10 mouse cellular contexts compared by ENCODE assay signal in genomic region chr15:92052133-92052463, GRCm38 (mm10). TPM values are rescaled to one million over a fixed set of nuclear protein-coding genes. Genes with fewer than 3 reads are reported as not detected.
A peak's percentile ranks its signal among the peaks of the same experiment; 100 is the strongest.
DNase-seq lines count a peak whose midpoint lies in the region; ATAC-seq and TF ChIP-seq lines count a peak whose summit lies in the region.
"Had no signal": no experiment of that assay in that cellular context is flagged by ENCODE, and none has a peak within 500 bp of the region (broad histone marks: within the 10 kb centered on the region; RNA-seq: fewer than 3 reads in every experiment).

No protein-coding gene starts in this region.

- intact Hi-C loops in heart, postnatal 10 days (cut with DNase I): no loop called here

- no peaks in the 10 kb centered on the region for H3K9me3 ChIP-seq in heart, embryonic 10.5 days
- no peaks in the 10 kb centered on the region for H3K9me3 ChIP-seq in limb, embryonic 14.5 days (ENCODE audit: control insufficient read depth, low read length)
- H3K9me3 ChIP-seq: liver, embryonic 13.5 days had no signal

- peak overlapping the region; percentile 68 for H3K4me3 ChIP-seq in heart, embryonic 10.5 days
- peak overlapping the region; percentile 50 for H3K4me3 ChIP-seq in limb, embryonic 14.5 days (replicated peaks; ENCODE audit: low read length)

- H3K27me3 ChIP-seq in heart, embryonic 10.5 days (ENCODE audit: insufficient read depth, poor library complexity, severe bottlenecking): peaks cover 17% of the 10 kb centered on the region; the same call in 1 of the 2 replicates
- 0 out of 2 replicates have a peak, but pooled peaks cover 7% of the 10 kb centered on the region for H3K27me3 ChIP-seq in limb, embryonic 14.5 days (ENCODE audit: control insufficient read depth, insufficient read depth, low read length)

- no peak for TF ChIP-seq POLR2A in limb, embryonic 14.5 days (IDR thresholded peaks at IDR 0.05; ENCODE audit: borderline replicate concordance, extremely low read depth, insufficient read depth, insufficient read length)

- ATAC-seq in limb, embryonic 14.5 days (ENCODE audit: low FRiP score, low read depth): no peak
- ATAC-seq: activated CD4-positive, CD25-positive, alpha-beta regulatory T cell, adult 4 months had no signal

- no peaks in the 10 kb centered on the region for H3K36me3 ChIP-seq in heart, embryonic 10.5 days
- H3K36me3 ChIP-seq in limb, embryonic 14.5 days (ENCODE audit: control insufficient read depth, insufficient read depth, low read length): no peaks in the 10 kb centered on the region
- H3K36me3 ChIP-seq: liver, embryonic 13.5 days had no signal

- no peak overlapping the region for H3K27ac ChIP-seq in heart, embryonic 10.5 days
- H3K27ac ChIP-seq in limb, embryonic 14.5 days (replicated peaks; ENCODE audit: low read depth, low read length): no peak overlapping the region
- H3K27ac ChIP-seq: liver, embryonic 13.5 days had no signal

- peak overlapping the region; percentile 100 for H3K4me2 ChIP-seq in limb, embryonic 14.5 days (replicated peaks; ENCODE audit: low read depth, low read length, severe bottlenecking)

- 6% methylated on average over 4 of the region's 4 CpGs for WGBS in heart, embryonic 10.5 days
- WGBS in limb, embryonic 14.5 days: 23% methylated on average over 4 of the region's 4 CpGs

- H3K9ac ChIP-seq in limb, embryonic 14.5 days (ENCODE audit: low read depth, low read length, severe bottlenecking): no peak overlapping the region
- H3K9ac ChIP-seq: liver, embryonic 13.5 days had no signal

- H3K4me1 ChIP-seq in heart, embryonic 10.5 days: peaks cover 10% of the 10 kb centered on the region
- H3K4me1 ChIP-seq in limb, embryonic 14.5 days (ENCODE audit: control insufficient read depth, insufficient read depth, low read length): 0 out of 2 replicates have a peak, but pooled peaks cover 4% of the 10 kb centered on the region

- DNase-seq in heart, embryonic 10.5 days (ENCODE audit: low spot score): no peak
- DNase-seq in heart, postnatal 10 days: no peak
- peak; percentile 46 for DNase-seq in right cerebral cortex, postnatal 14 days
- no peak for DNase-seq in right cerebral cortex, postnatal 25 days
- no peak for DNase-seq in limb, embryonic 14.5 days (ENCODE audit: low spot score)
- no peak for DNase-seq in adrenal gland, postnatal 10 days
- DNase-seq in testis, postnatal 14 days (ENCODE audit: low spot score): no peak
- no peak for DNase-seq in urinary bladder, postnatal 14 days (ENCODE audit: low spot score)
- DNase-seq: liver, embryonic 13.5 days had no signal

RNA-seq across cellular contexts. Expression of gene Cntn1, which starts 1.1 kb away (rescaled TPM):
- polyA plus RNA-seq in heart, embryonic 10.5 days (2016; fragmentation: Nextera tagmentation; extraction: Ambion mirVana): 0.47 and 0.51 TPM in 2 replicates
- under 1 TPM; 0.05 to 0.10 TPM for total RNA-seq in heart, postnatal 10 days (2021)
- polyA plus RNA-seq in limb, embryonic 14.5 days (2012; rRNA removed): 1.2 and 1.3 TPM in 2 replicates
- 2.2 and 2.5 TPM in 2 replicates for polyA plus RNA-seq in limb, embryonic 14.5 days (2014; fragmentation: Nextera tagmentation; extraction: Ambion mirVana)
- 1 to 10 TPM; 4.4 to 7.2 TPM for total RNA-seq in adrenal gland, postnatal 10 days (2021)

Comparison
In these comparisons a context has a peak if more than half of its experiments do, and no peak if none do; other contexts are left out.
1. RNA of gene Cntn1, which starts 1.1 kb away (total RNA-seq): 4.4 to 7.2 TPM in adrenal gland, postnatal 10 days; 0.05 to 0.10 TPM in heart, postnatal 10 days; every median in the first group is over 4 times any median in the second.